Mouse (Mus musculus): ENCODE data around the gene Rhbdf2.

Rhbdf2 gene

DNA sequence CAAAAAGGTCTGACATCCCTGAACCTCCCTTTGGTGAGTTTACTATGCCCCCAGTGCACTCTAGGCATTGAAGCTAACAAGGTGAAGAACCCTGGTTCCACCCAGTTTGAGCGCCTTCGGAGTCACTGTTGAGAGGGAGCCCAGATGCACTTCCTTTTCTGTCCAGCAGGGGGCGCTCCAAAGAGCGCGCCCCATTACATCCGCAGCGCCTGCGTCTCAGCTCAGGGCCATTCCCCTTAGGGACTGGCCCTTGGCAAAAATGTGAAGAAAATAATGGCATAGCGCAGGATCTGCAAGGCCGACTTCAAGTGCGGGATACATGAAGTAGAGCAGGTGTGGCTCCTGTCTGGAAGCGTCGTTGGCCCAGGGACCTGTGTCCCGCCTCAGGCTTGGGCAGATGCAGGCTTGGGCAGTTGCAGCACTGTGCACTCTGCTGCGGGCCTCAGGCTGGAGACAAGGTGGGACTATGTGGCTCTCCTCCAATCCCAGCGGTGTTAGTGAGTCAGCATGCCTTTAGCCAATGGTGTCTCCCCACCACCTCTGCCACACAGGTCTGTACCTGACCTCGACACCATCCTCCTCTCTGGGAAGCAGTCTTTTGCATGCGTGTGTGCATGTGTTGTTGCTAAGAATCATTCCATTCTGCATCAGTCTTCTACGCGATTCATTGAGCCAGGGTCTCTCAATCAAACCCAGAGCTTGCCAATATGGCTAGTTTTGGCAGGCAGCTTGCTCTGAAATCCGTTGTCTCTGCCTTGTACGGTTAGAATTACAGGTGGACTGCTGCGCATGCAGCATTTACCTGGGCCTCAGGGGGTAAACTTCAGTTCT is 39.8 kb downstream of the Rhbdf2 start:
- peak; percentile 86 for DNase-seq (ENCODE audit: low spot score)

DNA sequence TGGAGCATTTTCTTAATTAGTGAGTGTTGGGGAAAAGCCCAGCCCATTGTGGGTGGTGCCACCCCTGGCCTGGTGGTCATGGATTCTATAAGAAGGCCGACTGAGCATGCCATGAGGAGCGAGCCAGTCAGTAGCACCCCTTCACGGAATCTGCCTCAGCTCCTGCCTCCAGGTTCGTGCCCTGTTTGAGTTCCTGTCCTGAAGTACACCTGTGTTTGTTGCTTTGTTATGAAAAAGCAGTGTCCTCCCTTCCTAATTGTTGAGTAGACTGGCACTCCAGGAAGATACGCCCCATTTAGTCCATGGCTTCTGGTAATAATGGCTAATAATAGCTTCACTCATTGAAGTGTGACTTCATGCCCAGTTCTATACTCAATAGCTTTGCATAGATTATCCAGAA is 40.5 kb downstream of the Rhbdf2 start, which contains the start of gene Aanat:
Gene Aanat, plus strand, starts transcription at position 123 of the 400 bp plus-strand sequence.
- no peak for DNase-seq (ENCODE audit: low spot score)

DNA sequence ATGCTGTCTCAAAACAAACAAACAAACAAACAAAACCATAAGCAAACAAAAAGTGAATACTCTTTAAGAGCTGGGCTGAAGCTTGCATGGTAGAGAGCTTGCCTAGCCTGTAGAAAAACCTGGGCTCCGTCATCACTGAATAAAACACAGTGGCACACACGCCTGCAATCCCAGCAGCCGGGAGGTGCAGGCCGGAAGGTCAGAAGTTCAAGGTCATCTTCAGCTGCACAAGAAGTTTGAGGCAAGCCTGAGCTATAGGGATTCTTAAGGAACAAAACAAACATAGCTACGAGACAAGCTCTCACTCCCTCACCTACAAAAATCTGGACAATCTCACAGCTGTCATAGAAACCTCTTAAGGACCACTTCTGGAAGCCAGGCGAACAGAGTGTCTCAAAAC is 41.1 kb downstream of the Rhbdf2 start:
- DNase-seq (ENCODE audit: low spot score): no peak

DNA sequence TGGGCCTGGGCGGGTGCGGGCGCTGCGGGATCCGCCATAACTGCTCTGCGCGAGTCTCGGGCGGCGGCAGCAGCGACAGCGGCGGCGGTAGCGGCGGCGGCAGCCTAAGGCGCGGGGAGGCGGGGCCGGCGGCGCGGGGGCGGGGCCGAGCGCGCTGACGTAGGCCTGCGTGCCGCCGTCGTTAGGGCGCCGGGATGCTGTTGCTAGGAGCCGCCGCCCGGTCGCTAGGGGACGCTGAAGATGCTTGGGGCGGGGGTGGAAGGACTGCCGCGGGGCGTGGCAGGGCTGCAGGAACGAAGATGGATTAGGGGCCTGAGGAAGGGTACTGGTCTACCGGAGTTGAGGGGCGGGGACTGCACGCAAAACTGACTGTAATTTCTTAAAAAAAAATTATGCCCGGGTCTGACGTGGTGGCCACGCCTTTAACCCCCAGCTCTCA is 45.4 kb downstream of the Rhbdf2 start, which contains the start of gene Ube2o:
Gene Ube2o, minus strand, starts transcription at position 72 of the 439 bp plus-strand sequence.
- peak; percentile 95 for DNase-seq (ENCODE audit: low spot score)

DNA sequence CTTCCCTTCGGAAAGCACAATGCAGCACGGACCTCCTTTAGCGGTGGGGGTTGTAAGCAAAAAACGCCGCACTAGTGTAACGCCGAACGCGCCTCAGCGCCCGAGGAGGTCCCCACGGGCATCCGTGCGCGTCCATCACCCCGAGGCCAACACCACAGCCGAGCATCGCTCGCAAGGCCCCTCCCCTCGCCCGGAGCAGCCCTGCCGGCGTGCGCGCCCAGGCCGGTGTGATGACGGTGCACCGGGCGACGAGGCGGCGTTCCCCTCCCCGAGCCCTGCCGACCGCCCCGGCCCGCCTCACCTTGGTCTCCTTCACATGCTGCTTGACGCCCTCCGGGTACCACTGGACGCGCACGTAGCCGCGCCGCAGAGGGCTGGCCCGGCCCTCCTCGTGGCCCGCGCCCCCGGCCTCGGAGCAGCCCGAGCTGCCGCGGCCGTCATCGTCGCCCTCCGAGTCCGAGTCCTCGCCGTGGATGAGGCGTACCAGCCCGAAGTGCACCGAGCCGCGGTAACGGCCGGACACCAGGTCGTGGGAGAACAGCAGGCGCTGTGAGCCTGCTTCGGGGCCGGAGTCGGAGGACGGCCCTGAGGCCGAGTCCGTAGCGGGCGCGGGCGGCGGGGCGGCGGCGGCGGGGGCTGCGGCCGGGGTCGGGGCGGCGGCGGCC is 46.0 kb downstream of the Rhbdf2 start:
- peak; percentile 73 for DNase-seq (ENCODE audit: low spot score)

DNA sequence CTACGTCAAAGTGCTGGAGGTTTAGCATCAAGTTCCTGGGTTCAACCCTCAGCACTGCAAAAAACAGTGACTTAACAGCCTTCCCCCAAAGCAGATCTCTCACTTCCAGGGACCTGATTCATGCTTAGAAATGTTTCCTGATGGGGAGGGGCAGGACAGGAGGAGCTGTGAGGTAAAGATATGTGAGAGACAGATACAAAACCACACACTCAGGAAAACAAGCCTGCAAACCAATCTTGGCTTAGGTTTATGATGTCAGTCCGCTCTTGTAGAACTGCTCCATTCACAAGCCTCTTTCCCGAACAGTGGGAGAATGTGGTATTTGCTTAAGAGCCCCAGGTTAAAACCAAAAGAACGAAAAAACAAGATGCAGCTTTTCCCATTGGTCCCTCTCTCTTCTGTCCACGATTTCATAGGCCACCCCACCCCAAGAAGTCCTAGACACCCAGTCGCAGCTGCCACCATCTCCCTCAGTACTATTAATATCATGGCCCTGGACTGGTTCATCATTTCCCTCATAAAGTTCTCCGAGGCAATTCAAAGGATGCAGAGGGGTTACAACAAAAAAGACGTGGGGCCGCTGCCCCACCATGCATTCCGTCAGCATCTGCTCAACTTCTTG is 46.7 kb downstream of the Rhbdf2 start:
- DNase-seq (ENCODE audit: low spot score): no peak

DNA sequence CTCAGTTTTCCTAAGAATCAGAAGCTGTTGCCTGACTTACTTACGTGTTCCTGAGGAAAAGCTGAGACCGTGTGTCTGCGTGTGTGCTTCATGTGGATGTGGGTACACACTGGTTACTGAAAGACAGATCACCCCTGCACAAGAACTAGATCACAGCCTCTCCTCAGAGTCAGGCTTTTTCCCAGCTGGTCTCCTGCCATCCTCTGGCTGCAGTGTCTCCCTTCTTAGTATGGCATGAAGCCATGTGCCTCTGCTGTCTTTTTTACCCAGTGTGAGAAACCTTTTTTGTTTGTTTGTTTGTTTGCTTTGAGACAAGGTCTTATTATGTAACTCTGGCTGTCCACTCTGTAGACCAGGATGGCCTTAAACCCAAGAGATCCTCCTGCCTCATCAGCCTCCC is 47.5 kb downstream of the Rhbdf2 start:
- DNase-seq (ENCODE audit: low spot score): no peak

DNA sequence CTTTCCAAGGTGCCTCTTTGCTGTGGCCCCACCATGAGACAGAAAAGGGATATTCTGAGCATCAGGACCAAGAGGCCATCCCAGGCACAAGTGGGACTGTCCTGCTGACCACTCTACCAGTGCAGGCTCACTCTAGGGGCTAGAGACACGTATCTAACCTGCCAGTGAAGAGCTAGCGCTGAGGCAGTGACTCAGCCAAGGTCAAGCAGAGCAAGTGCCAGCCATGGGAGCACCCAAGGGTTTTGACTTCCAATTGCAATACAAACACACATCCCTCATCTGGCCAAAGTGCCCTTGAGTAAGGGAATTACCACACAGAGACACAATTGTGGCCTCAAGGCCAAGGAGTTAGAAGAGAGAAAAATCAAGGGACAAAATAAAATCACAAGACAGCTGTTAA is 51.4 kb downstream of the Rhbdf2 start:
- no peak for DNase-seq (ENCODE audit: low spot score)

DNA sequence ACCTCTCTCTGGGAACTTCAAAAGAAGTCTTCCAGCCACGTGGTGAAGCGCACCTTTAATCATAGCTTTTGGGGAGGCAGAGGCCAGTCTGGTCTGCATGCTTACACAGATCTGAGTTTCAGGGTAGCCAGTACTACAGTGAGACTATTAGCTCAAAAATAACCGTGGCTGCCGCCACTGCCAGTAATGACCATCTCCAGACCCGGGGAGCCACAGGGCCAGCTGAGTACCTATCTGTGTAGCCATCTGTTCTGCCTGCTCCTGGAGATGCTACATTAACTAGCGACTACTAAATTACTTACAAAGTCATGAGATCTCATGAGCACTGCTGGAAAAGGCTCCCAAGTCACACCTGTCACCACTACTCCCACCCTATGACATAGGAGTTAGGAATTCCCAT is 51.8 kb downstream of the Rhbdf2 start:
- DNase-seq (ENCODE audit: low spot score): no peak

DNA sequence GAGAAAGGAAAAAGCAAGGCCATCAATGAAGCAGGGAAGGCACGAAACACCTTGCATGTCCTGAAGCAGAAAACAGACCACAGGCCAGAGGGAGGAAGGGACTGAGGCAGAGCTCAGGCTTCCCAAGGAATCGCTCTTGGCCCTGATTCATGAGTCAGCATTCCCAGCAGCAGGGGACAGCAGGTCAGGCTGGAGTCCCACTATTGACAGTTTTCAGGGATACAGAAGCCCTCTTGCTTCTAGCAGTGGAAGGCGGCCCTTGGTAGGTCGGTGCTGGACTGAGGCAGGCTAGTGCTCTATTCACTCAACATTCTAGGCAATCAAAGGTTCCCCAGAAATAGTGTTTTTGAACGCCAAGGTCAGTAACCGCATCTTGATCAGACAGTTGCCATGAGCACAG is 52.3 kb downstream of the Rhbdf2 start:
- no peak for DNase-seq (ENCODE audit: low spot score)

DNA sequence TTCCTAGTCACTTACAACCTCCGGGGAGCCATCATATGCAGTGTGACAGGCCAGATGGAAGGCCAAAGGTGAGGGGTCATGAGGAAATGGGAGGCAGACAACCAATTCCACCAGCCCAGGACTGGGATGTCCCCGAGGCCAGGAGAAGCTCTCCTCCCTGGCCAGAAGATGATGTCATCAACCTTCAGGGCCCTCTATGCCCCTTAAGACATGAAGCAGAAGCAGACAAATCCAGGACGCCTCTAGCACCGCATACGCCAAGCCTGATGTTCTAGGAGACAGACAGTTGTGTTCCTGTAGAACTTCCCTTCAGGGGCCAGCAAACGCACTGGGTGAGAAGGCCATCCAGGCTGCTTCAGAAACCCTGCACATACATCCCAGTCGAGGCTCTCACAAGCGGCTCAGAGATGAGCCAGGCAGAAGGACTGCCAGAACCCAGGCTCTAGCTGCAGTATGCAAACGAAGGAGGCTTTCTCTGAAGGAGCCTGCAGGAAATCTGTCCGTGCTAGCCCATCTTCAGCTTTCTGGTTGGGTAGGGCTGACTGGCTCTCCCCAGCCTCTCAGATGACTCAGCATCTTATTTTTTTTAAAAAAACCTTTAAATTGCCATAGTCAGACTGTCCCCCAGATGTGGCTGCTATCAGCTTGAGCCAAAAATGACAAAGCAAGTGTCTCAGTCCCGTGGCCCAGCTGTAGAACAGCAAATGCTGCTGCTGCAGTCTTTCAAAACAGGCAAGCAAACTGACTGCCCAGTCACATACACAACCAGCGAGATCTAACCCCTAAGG is 53.9 kb downstream of the Rhbdf2 start:
- DNase-seq (ENCODE audit: low spot score): no peak

DNA sequence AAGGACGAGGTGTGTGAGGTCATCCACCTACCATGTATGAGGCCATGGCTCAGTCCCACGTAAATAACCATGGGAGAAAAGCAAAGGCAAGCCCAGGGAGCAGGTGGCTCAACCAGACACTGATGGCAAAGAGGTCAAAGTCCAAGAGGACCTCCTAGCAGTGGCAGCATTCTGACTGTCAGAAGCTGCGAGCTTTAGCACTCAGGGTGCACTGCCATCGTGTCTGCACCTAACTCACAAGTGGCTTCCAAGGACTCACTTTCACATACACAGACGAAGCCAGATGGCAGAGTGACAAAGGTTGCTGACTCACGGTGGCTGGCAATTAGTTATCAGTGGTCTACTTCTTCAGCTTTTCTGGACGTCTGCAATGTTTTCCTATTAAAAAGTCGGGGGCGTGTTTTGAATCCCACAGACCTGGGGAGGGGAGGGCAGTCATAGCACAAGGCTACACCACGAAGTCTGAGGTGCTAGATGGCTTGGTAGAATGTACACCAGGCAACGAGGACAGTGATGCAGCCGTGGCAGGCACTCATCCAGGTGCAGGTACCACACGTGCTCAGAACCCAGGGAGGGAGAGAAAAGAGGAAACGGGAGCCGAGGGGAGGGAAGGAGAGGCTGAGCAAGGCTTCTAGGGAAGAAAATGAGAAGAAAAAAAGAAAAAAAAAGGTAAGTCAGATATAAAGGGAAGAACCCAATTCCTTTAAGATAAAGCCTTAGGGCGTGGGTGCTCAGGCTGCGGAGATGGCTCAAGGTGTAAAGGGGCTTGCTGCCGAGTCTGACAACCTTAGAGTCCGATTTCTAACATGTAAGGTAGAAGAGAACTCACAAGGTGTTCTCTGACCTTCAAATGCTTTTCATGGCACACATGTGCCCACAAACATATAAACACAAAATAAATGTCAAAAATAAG is 54.8 kb downstream of the Rhbdf2 start:
- no peak for DNase-seq (ENCODE audit: low spot score)

DNA sequence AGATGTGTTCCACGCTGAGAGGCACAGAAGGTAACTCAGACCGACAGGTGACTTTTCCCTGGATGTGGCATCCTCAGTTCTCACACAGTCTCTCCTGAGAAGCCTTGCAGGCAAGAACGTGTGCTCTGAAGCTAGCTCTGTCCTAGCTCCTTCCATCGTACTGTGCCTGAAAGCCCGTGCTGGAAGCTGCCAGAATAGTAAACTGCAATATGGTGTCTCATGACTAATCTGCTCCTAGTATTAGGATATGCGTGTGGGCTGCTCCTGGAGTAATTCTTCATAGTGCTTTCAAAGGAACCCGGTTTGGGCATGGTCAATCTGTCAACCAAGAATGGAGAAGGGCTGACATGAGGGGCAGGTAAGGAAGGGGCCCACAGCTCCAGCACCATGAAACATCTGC is 56.0 kb downstream of the Rhbdf2 start:
- DNase-seq (ENCODE audit: low spot score): no peak

DNA sequence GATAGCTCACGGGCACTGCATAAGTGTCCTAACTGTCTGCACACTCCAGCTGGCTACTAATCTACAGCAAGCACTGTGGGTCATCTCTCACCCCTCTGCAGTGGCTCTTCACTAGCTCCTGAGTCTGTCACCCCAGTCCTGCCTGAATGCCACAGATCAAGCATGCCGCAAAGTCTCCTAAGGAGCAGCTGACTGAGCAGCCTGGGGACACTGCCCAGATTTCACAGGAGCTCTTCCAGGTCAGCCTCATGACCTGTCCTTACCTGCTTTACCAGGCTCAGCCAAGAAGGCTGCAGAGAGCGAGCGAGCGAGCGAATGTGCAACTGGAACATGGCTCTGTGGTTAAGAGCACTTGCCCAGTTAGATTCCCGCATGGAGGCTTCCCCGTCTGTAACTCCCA is 59.3 kb downstream of the Rhbdf2 start:
- DNase-seq (ENCODE audit: low spot score): no peak

DNA sequence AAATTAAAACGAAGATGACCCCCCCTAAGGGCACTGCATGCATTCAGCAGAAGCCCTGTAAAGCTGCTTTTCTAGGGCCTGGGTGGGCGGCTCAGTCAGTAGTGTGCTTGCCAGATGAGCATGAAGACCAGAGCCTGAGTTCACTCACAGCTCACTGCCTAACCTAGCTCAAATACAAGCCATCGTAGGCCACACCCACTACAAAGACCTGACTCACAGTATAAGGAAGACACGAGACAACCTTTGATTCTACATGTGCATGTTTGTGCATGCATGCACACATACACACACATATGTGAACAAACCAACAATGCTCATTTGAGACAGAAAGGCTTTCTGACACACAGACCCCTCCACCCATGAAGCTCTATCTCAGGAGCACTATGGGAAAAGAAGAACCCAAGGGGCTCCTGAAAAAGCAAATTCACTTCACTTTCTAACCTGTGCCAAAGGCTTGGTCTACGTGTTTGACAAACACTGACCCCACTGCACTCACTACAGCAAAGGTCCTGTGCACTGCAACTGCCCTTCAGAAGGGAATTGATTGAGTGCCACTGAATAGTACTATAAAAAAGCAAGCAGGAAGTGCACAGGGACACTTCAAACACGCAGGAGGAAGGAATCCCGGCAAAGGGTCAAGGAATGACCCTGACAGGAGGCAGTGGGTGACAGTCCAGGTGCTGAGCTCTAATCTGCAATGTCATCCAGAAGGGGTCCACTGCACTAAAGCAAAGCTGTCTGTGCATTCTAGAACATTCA is 61.4 kb downstream of the Rhbdf2 start:
- no peak for DNase-seq (ENCODE audit: low spot score)

DNA sequence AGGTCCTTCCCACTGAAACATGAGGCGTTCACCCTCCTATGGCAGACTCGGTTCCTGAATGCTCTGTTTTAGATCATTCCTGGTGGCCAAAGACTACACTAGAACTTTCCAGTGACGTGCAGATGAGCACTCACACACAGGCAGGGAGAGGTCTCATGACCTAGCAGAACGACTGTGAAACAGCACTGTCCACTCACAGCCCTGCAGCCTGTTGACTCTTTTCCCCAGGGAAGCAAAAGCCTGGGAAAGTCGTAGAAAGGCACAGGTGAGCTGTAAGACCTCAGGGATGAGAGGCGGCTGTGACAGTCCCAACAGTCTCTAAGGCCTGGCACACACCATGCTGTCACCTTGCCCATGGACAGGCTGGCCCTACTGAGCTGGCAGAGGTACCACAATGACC is 70.5 kb downstream of the Rhbdf2 start:
- no peak for DNase-seq (ENCODE audit: low spot score)

DNA sequence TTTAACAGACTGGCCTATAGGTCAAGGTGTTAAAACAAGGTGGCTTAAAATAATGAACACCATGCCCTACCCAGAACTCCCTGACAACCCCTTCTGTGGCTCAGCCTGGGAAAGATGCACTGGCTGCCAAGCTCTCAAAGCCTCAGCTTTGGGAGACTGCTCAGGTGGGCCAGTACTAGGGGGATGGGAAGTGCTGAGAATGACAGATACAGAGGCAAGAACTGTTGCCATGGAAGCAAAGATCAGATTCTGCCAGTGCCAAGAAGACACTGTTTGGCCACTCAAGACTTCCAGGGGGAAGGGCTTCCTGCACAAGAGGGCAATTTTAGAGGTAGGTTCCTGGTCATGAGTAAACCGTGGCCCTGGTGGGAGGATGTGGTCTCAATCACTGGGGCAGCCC is 71.2 kb downstream of the Rhbdf2 start:
- no peak for DNase-seq (ENCODE audit: low spot score)

DNA sequence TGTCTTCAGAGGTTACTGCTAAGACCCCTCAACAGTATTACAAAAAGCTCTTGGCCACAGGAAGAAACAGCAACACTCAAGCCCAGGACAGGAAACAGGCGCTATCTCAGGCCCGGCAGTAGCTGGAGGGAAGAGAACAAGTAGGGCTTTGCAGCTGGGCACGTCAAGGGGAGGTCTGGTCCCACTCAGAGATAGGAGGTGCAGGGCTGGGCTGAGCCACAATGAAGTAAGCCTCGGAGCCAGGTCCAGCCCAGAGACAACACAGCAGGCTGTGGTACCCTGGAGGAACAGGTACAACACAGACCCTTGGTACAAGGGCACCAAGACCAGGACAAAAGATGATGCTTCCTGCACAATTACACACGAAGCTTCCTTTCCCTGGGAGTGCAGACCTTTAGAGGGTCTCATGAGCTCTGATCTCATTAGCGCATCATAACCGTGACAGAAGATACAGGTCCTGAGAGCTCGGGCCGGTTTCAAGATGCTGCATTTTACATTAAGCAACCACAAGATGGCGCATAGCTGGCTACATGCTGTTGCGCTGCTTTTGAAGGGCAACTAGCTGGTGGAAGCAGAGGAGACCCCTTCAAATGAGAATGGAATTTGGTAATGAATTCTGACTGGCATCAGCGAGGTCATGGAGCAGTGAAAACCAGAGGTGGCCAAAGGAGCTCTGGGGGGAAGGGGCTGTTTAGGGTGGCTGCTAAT is 72.5 kb downstream of the Rhbdf2 start:
- no peak for DNase-seq (ENCODE audit: low spot score)

DNA sequence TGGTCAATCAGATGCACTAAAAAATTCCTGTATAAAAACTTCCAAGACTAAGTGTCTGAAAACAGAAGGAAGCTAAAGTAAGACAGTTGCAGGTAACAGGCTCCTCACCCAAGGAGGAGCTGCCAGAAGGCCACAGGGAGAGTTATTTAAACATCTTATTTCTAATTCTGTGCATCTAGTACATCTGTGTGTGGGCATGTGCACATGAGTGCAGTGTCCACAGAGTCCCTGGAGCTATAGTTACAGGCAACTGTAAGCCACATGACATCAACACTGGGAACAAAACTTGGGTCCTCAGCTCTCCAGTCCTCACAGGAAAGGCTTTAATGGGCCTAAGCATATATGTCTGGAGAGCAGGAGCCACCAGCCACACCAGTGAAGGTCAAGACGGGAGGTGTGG is 74.6 kb downstream of the Rhbdf2 start:
- no peak for DNase-seq (ENCODE audit: low spot score)

DNA sequence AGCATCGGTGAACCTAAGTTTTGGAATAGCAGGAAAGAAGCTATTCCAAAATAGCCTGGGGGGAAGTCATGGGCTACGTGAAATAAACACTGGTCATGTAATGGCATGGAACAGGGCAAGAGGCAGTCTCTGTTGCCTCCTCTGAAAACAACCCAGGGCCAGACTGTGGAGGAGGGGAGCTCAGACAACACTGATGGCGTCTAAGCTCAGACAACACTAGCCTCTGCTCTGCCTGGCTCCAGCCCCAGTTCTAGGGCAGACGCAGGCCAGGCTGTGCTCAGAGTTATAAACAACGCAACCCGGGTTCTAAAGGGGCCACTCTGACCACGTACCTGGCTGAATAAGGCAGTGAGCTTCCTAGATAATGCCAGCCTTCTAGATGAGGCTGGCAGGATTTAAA is 76.1 kb downstream of the Rhbdf2 start:
- no peak for DNase-seq (ENCODE audit: low spot score)
